Mouse (Mus musculus) T-cell, adult 2 months (primary cell): ENCODE measurements around the gene Ndufa12.

Experiments used
- DNase-seq: peaks from one replicate; pipeline ENCODE4 v3.0.0; 2022; ENCODE audit warnings: low spot score

Gene Ndufa12

DNA sequence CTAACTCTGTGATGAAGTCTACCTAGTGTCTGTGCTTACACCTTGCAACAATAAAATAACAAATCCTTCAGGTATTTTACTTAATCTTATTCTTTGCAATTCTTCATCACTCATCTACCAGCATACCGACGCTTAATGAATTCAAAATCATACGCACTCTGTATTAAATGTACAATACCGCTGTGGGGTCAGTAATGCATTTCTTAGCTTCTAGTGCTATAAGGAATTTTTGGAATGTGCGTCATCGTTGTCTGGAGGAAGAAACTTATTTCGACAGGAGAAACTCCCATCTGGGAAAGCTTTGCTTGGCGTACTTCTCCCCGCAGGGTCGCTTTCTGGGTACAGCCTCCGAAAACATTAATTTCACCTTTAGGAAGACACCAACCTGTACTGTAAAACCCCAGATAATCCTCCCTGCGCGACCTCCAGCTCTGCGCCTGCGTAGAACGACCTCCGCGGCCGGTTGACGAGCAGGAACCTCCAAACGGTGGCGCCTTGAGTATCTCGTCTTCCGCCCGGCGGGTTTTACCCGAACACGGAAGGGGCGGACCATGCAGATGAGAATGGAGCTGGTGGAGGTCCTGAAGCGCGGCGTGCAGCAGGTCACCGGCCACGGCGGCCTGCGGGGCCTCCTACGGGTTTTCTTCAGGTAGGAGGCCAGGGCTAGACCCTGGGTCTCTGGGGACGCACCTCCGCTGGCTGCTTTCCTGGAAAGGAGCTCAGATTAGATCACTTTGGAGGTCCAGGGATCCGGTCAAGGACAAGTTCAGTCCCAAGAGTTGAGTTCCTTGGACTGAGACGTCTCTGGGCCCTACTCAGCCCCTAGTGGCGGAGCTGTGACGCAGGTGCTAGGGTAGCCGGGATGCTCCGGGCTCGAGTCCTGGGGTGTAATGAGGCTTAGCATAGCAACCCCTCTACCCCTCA lies at the start of gene Ndufa12:
TSS of gene Ndufa12 (plus strand) at position 239 of the 924 bp plus-strand sequence.
- DNase-seq = peak; percentile 95

DNA sequence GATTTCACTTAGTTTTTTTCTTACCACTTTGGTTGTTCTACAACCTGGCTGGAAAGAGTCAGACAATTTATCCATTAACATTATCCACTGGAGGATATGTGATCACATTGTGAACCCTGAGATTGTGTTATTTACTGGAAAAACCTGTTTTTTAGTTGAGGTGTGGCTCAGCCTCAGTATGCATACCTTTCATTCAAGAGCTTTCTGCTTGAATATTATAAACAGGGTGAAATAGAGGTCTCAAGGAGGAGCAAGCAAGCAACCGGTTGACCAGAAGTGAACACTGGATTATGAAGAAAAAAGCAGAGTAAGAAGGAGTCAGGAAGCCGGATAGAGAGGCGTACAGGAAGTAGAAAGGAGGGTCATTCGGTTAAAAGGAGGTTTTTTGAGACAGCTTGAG lies 47.0 kb upstream of the Ndufa12 start:
- no peak for DNase-seq

DNA sequence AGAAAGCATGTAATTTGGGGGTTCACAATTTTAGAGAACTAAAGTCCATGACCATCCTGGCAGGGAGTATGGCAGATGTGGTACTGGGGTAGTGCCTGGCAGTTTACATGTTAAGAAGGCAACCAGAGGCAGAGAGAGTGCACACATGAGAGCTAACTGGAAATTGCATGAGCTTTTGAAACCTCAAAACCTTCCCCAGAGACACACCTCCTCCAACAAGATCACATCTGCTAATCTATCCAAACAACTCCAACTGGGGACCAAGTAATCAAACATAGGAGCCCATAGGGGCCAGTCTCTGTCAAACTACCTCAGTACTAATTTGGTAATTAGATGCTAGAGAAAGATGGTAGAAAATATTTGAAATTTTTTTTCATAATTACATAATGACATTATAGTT lies 44.7 kb upstream of the Ndufa12 start:
- no peak for DNase-seq

DNA sequence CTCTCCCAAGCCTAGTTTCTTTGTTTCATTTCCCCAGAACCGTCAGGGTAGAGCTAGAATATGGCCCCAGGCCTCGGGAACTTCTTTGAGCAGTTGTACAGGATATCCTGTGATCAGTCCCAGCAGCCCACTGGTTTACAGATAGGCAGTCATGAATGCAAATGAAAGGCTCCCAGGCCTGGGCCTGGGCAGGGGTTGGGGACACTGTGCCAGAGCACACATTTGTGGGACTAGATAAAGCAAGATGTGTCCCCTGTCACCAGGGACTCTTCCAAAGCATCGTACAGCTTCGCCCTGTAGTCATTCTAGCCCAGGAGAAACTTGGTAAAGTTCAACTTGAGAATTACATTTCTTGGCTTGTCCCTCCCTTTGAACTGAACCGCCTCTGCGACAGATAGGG lies 39.6 kb upstream of the Ndufa12 start:
- DNase-seq = no peak

DNA sequence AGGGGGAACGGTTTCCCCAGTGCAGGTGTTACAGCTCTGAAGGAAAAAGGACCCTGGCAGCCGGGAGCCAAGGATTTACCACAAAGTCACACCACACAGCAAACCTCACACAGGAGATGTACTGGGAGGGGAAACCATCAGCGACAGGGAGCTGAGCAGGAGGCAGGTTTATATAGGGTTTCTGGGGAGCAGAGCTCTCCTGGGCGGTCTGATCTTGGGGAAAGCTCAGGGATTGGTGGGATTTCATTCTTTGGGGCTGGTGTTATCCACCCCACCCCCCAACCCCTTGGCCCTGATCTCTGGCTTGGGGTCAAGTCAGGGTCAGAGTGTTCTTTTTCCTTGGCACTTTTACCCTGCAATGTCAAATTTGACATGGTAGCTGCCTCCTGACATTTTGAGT lies 39.1 kb upstream of the Ndufa12 start:
- DNase-seq = no peak

DNA sequence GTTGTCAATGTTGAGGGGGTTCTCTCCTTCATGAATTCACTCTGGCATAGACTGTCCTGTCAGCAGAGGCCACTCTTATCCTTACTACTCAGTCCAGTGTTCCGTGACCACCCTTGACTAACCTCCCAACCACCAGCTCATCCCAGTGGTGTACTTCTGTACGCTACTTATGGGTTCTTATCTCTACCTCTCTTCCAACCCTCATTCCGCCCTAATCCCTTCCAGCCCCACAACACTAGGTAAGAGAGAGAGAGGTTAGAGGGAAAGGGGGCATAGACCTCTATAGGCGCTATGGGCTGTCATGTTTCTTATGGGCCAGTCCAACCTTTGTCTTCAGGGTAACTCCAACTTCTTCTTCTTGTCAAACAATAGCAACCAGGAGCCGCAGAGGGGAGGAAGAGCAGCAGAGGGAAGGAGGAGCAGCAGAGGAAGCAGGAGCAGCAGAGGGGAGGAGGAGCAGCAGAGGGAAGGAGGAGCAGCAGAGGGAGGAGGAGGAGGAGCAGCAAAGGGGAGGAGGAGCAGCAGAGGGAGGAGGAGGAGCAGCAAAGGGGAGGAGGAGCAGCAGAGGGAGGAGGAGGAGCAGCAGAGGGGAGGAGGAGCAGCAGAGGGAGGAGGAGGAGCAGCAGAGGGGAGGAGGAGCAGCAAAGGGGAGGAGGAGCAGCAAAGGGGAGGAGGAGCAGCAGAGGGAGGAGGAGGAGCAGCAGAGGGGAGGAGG lies 37.3 kb upstream of the Ndufa12 start:
- DNase-seq = no peak

DNA sequence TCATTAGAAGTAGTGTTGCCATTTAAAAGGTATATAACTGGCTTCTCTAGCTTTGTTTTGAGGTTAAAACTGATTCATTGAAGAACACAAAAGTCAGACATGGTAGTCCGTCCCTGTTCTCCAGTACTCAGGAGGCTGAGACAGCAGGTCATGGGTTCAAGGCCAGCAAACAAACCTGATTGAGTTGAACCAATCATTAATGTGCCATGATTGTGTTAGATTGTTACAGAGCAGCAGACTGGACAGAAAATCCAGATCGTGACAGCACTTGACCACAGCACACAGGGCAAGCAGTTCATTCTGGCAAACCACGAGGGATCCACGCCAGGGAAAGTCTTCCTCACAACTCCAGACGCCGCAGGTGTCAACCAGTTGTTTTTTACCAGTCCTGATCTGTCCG lies 36.5 kb upstream of the Ndufa12 start:
- no peak for DNase-seq

DNA sequence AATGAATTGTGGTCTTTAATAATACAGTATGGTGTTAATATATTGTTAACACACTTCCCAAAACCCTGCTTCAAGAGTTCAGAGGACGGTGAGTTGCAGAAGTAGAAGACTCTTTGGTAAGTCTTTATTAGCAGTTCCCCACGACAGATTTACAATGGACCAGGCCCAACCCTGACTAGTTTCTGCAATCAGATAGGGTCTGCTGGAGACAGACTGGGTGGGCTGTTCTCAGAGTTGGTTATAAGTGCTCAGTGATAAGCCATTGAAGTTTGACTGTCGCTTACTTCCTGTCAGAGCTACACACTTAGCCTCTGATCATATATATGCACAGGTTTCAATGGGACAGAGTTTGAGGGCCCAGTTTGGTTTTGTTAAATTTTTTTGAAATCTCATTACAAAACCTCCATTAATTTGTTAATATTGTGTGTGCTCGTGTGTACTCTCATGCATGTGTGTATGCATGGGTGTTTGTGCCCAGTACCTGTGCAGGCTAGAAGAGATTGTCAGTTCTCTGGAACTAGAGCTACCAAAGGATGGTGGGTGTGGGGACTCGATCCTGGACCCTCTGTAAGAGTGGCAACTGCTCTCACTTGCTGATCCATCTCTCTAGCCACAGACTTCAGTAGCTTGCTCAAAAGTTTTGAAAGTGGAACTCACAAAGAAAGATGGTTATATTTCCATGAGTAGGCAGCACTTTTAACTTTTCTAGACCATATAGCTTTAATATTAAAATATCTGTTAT lies 34.2 kb upstream of the Ndufa12 start:
- DNase-seq = no peak

DNA sequence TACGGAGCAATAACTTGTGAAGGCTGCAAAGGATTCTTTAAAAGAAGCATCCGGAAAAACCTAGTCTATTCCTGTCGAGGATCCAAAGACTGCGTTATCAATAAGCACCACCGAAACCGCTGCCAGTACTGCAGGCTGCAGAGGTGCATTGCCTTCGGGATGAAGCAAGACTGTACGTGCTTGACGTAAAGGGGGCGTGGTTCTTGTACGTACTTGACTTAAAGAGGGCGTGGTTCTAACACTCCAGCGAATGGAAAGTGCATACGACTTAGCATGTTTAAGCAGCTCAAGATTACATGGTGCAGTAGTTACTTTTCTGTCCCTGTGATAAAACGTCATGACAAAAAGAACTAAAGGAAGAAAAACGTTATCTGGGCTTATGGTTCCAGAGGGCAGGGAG lies 33.1 kb upstream of the Ndufa12 start:
- no peak for DNase-seq

DNA sequence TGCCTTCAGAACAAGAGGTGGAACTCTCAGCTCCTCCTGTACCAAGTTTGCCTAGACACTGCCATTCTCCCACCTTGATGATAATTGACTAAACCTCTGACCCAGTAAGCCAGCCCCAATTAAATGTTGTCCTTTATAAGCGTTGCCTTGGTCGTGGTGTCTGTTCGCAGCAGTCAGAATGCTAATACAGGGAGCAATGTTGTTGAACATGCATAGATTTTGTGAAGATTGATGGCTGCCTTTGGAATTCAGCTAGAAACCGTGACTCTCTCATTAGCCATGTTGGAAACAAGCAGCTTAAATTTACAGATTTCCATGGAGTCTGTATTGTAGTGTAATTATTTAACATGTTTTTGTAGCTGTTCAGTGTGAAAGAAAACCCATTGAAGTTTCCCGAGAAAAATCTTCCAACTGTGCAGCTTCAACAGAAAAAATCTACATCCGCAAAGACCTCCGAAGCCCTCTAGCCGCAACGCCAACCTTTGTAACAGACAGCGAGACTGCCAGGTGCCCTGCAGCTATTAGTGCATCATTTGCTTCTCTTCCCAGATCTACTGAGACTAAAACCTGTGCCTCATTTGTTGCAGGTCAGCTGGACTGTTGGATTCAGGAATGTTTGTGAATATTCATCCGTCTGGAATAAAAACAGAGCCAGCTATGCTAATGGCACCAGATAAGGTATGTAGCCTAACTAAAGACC lies 31.3 kb upstream of the Ndufa12 start:
- DNase-seq = no peak

DNA sequence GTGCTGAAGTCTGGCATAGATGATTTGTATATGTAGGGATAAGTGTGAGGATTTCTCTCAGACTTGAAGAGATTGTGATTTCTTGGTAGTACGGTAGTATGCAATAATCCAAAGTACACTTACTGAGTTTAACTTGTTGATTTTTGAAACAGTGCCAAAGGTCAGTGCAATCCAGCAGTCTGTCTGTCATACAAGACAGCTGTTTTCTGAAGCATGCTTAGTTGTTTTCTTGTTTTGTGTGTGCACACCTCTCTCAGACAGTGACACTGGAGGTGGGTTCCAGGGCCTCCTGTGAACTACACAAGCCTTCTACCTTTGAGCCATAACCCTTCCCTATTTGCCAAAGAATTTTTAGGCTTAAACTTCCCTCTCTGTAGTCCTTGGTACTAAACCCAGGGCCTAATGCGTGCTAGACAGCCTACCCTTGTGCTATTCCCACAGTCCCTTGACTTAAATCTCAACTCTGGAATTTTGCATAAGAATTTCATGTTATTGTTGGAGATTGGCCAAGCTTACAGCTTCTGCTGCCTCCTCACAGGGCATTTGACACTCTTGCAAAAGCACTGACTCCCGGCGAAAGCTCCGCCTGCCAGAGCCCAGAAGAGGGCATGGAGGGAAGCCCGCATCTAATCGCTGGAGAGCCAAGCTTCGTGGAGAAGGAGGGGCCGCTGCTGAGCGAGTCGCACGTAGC lies 26.9 kb upstream of the Ndufa12 start:
- DNase-seq = no peak

DNA sequence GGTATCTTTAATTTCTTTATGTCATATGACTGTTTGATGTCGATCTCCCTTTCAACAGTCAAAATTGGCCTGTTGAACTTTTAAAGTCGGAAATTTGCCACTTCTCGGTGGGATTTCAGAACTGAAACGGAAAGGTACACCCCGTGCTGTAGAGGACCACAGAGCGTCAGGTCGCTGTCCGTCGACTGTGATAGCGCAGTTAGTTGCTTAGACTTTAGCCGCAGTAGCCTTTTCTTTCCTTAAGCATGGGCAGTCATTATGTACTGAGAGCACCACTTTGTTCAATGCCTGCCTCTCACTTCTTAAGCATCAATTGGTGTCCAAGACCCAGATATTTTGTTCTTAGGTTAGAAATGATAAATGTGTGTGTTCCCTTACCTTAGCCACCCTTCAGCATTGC lies 26.4 kb upstream of the Ndufa12 start:
- no peak for DNase-seq

DNA sequence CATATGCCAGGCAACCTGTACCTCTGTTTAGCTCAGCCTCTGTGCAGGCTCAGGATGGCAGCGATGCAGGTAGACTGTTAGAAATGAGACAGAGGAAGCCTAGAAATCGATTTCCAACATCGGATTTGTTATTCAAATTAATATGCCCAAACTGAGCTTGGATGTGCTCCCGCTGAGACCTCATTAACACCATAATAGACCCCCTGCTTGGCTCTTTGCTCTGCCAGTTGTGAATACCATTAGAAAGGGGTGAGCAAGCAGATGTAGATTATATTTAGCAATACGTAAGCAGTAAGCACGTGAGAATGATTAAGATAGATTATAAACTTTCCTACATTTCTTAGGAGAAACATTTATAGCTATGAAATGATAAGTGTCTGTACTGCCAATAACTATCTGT lies 25.8 kb upstream of the Ndufa12 start:
- no peak for DNase-seq

DNA sequence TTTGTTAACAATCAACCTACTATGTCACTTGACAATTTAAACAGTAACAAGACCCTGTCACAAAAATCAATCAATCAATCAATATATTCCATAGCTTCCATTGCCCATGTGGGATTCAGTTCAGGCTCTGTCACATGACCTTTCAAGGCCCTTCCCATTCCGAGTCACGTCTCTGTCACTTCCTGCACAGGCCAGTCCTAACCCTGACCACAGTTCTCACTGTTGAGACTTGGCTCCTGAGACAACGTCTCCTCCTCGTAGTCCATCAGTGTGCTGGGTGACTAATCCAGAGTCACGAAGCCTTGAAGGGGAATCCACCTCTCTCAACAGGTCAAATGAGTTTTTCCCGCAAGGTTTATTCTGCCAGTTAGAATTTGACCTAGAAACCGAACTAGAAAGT lies 23.9 kb upstream of the Ndufa12 start:
- DNase-seq = no peak

DNA sequence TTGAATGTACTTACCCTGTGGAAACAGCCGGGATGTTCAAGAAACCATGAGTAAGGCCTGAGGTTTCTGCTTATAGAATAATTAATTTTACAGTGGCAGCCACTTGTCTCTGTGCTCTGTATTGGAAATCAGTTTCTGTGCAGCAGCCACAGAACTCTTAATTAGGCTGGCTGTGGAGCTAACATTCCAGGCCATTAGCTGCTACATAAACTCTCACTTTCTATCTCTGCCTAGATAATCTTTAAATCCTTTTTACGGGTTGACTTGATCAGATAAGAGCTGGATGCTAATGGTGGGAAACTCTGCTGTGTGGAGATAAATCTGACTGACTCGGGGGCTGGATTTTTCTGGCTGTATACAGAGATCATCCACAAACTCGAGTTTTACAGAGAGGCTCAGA lies 15.3 kb upstream of the Ndufa12 start:
- no peak for DNase-seq

DNA sequence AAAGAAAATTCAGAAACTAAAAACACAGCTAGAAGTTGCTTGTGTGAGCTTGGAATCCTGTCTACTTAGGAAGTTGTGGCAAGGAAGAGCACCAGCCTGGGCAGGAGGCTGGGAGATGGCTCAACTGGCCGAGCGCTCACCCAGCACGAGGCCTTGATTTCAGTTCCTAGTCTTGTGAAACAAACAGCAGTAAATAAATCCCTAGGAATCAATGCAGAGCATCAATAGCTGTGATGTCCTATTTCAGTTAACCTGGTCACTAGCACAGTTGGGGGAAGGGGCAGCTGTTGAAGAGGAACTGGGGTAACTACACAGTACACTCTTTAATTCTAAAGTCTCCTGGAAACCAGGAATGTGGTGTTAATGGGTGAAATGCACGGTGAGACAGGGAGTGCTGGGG lies 6.5 kb downstream of the Ndufa12 start:
- no peak for DNase-seq

DNA sequence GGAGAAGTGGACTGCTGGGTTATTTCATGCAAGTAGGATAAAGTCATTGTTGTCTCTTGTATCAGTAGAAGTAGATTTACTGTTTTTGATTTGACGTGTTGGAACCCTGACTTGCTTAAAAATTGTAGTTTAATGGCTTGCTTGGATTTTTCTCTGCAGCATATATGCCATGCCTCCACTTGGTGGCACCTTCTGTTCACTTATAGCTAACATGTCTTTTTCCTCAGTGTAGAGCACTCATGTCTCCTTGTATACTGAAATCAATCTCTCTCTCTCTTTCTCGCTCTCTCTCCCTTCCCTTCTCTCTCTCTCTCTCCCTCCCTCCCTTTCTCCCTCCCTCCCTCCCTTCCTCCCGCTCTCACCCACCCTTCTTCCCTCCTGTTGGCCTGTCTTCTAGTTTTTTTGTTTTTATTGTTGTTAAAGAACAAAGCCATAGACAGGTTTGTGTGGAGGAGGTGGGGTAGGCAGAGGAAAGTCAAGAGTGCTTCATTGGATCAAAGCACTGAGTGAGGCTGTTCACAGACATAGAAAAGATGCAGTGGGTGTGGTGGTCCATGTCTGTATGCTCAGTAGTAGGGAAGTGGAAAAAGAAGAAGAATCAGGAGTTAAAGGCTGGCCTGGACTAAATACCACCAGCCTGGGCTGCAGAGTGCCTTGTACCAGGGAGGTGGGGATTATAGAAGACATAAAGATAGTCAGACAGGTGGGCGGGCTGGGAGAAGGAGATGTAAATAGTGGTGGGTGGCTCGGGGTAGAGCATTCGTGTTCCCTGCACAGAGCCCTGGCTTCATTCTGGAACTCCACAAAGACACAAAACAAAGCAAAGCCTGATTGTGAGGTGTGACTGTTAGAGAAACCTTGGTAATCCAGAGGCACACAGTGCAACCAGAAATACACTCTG lies 12.4 kb downstream of the Ndufa12 start:
- DNase-seq = no peak

DNA sequence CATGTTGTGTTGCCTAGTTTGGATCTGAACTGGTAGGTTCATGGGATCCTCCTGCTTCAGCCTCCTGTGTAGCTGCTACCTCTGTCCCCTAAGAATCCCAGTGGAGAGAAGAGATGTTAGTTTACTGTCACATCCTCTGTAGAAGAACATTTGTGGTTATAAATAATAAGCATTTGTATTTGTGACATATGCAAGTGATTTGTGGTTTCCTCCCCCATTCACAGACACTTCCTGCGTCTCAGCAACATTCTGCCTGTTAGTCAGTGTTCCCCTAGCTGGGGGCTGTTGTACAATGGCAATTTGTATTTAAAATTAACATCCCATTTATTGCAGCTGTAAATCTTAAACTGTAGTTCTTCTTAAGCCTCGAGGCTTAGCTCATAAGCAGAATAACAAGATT lies 13.2 kb downstream of the Ndufa12 start:
- DNase-seq = no peak

DNA sequence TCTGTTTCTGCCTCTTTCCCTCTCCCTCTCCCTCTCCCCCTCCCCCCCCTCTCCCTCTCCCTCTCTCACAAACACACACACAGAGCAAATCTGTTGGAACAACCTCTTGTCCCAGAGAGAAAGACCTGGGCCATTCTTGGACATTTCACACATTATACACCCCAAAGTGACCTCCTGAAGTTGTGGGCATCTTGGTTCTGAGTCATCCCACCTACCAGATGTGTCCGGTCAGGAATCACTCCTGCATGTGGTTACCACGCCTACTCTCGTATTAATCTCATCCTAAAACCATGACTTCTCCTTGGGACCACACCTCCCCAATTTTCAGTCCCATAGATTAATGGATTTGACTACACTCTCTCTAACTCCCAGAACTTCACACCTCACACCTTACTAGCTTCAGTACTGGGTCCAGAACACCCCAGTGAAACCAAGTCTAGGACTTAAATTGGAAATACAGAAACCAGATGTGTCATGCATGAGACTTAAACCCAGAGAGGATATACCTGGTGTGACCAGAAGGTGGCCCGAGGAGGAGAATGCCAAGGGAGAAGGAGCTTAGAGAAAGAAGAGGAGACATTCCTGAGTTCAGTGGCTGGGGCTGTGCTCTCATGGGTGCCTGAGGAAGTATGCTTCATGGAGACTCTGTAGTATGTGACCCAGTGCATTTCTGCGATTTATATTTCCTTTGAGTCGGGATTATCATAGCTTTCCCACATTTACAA lies 26.7 kb downstream of the Ndufa12 start:
- no peak for DNase-seq
